Mouse (Mus musculus) embryonic facial prominence, embryonic 11.5 days (tissue): ENCODE results near the gene Robo4. TPM values are rescaled to one million over a fixed set of nuclear protein-coding genes. Genes with fewer than 3 reads are reported as not detected.

ENCODE experiments used
- ATAC-seq: fragments of 200-750 bp; cut with Nextera tagmentation; replicated peaks from 2 replicates; pipeline ENCODE4 v1.8.0; 2017; ENCODE audit warnings: low read depth; ENCODE audit not compliant: insufficient number of reproducible peaks, low FRiP score, low TSS enrichment
- DNase-seq: peaks from one replicate; pipeline ENCODE4 v3.0.0-alpha.2; 2015; ENCODE audit warnings: low spot score
- H3K27ac ChIP-seq: fragments of 300-500 bp; sonication (generic); replicated peaks from 2 replicates; pipeline ENCODE4 v1.5.1; 2014; ENCODE audit warnings: mild to moderate bottlenecking, low read depth, low read length, control low read depth
- H3K27me3 ChIP-seq: fragments of 300-500 bp; sonication (generic); 2 replicates; pipeline ENCODE4 v1.6.1; 2014; ENCODE audit warnings: mild to moderate bottlenecking, low read length, moderate library complexity, mixed read lengths; ENCODE audit not compliant: control insufficient read depth, insufficient read depth
- H3K36me3 ChIP-seq: fragments of 300-500 bp; sonication (generic); replicated peaks from 2 replicates; pipeline ENCODE4 v1.6.1; 2014; ENCODE audit warnings: low read depth, mild to moderate bottlenecking, low read length, moderate library complexity, mixed read lengths; ENCODE audit not compliant: control insufficient read depth, insufficient read depth
- H3K4me1 ChIP-seq: fragments of 300-500 bp; sonication (generic); 2 replicates; pipeline ENCODE4 v1.6.1; 2014; ENCODE audit warnings: low read length, mixed read lengths; ENCODE audit not compliant: control insufficient read depth, insufficient read depth
- H3K4me2 ChIP-seq: fragments of 300-500 bp; sonication (generic); 2 replicates; pipeline ENCODE4 v1.6.1; 2014; ENCODE audit warnings: low read depth, mild to moderate bottlenecking, control low read depth, low read length, moderate library complexity
- H3K4me3 ChIP-seq: fragments of 300-500 bp; sonication (generic); 2 replicates; pipeline ENCODE4 v1.5.1; 2014; ENCODE audit warnings: low read depth, low read length, control low read depth
- H3K9ac ChIP-seq: fragments of 300-500 bp; sonication (generic); replicated peaks from 2 replicates; pipeline ENCODE4 v1.6.1; 2014; ENCODE audit warnings: mild to moderate bottlenecking, control low read depth, low read length
- H3K9me3 ChIP-seq: fragments of 300-500 bp; sonication (generic); replicated peaks from 2 replicates; pipeline ENCODE4 v1.6.1; 2016; ENCODE audit warnings: mild to moderate bottlenecking, low read length, inconsistent platforms, mixed read lengths; ENCODE audit not compliant: control insufficient read depth
- WGBS: fragments of 180-500 bp; shearing (Covaris S2); extraction: QIAGEN DNeasy Blood & Tissue Kit; methylation state at CpG from one replicate; pipeline ENCODE4 v1.1.7; 2014; 5-methylcytosine and 5-hydroxymethylcytosine counted together
- polyA plus RNA-seq: library from polyadenylated mRNA; unstranded; fragments of >200 nt; fragmentation: Nextera tagmentation; extraction: Ambion mirVana; gene quantifications from 2 replicates; pipeline ENCODE4 v1.2.1, GENCODE M21; 2014

Robo4 gene
- polyA plus RNA-seq, 1 experiment from 2014 or later = 6.5 TPM

GRCm38 (mm10) chr9:37460043-37460960, 58.6 kb downstream of the Robo4 start:
- Histone ChIP-seq H3K27ac (no peak overlapping the region), H3K36me3 (no peaks in the 10 kb centered on the region), H3K4me1 (0 out of 2 replicates have a peak, but pooled peaks cover 6% of the 10 kb centered on the region), H3K27me3 (peaks cover 69% of the 10 kb centered on the region), H3K9me3 (no peaks in the 10 kb centered on the region), H3K9ac (peak overlapping the region; percentile 41), H3K4me2 (peak overlapping the region; percentile 89), H3K4me3 (peak overlapping the region; percentile 40)
- DNase-seq (peak; percentile 50), ATAC-seq (peak; percentile 69; the same call in 1 of the 2 replicates)
- under 1% methylated on average over 81 of the region's 81 CpGs for WGBS

- no peaks in the 10 kb centered on the region for H3K36me3 ChIP-seq
- 8% methylated on average over 5 of the region's 5 CpGs for WGBS
- H3K4me1 ChIP-seq = 0 out of 2 replicates have a peak, but pooled peaks cover 6% of the 10 kb centered on the region
- H3K4me2 ChIP-seq = peak overlapping the region; percentile 89; the same call in 1 of the 2 replicates
- peak overlapping the region; percentile 40 for H3K4me3 ChIP-seq
- DNase-seq = no peak
- no peak overlapping the region for H3K27ac ChIP-seq
- H3K9ac ChIP-seq = no peak overlapping the region
- no peaks in the 10 kb centered on the region for H3K9me3 ChIP-seq
- H3K27me3 ChIP-seq = peaks cover 62% of the 10 kb centered on the region
- no peak for ATAC-seq
Measured at GRCm38 (mm10) chr9:37460961-37461340, 59.3 kb downstream of the Robo4 start.

- ATAC-seq (no peak), DNase-seq (no peak)
- H3K27ac ChIP-seq = no peak overlapping the region
- H3K4me1 ChIP-seq = 0 out of 2 replicates have a peak, but pooled peaks cover 6% of the 10 kb centered on the region
- WGBS = 11% methylated on average over 3 of the region's 3 CpGs
- H3K9ac ChIP-seq = no peak overlapping the region
- H3K36me3 ChIP-seq = no peaks in the 10 kb centered on the region
- no peak overlapping the region for H3K4me3 ChIP-seq
- H3K4me2 ChIP-seq = no peak overlapping the region
- H3K27me3 ChIP-seq = peaks cover 56% of the 10 kb centered on the region
- H3K9me3 ChIP-seq = no peaks in the 10 kb centered on the region
Measured at GRCm38 (mm10) chr9:37461571-37461970, 59.9 kb downstream of the Robo4 start.

- DNase-seq = peak; percentile 77
- H3K9me3 ChIP-seq = no peaks in the 10 kb centered on the region
- no peak overlapping the region for H3K4me3 ChIP-seq
- no peaks in the 10 kb centered on the region for H3K36me3 ChIP-seq
- H3K27ac ChIP-seq = no peak overlapping the region
- WGBS = 16% methylated on average over 7 of the region's 7 CpGs
- peaks cover 44% of the 10 kb centered on the region for H3K27me3 ChIP-seq
- 0 out of 2 replicates have a peak, but pooled peaks cover 6% of the 10 kb centered on the region for H3K4me1 ChIP-seq
- ATAC-seq = no peak
- no peak overlapping the region for H3K9ac ChIP-seq
- no peak overlapping the region for H3K4me2 ChIP-seq
Measured at GRCm38 (mm10) chr9:37462764-37463163, 61.1 kb downstream of the Robo4 start.

Other genes with a start within 250 kb of the Robo4 start
- 14.1 and 15.7 TPM in 2 replicates for gene Tmem218, start 193.7 kb upstream of the Robo4 start, polyA plus RNA-seq
- 1.5 and 2.9 TPM in 2 replicates for gene Slc37a2, start 146.2 kb upstream of the Robo4 start, polyA plus RNA-seq
- gene Ccdc15, start 53.5 kb upstream of the Robo4 start, polyA plus RNA-seq = 5.5 and 8.0 TPM in 2 replicates
- gene Hepacam, start 34.5 kb upstream of the Robo4 start, polyA plus RNA-seq = not detected in 2 replicates
- 4.9 and 6.6 TPM in 2 replicates for gene Robo3, start 31.3 kb downstream of the Robo4 start, polyA plus RNA-seq
- 32.8 and 33.0 TPM in 2 replicates for gene Msantd2, start 87.4 kb downstream of the Robo4 start, polyA plus RNA-seq
- 26.3 and 33.1 TPM in 2 replicates for gene Esam, start 126.2 kb downstream of the Robo4 start, polyA plus RNA-seq
- gene Vsig2, start 137.4 kb downstream of the Robo4 start, polyA plus RNA-seq = 0.49 TPM in 1 of 2 replicates, not detected in the other
- gene Nrgn, start 151.0 kb downstream of the Robo4 start, polyA plus RNA-seq = 1.9 and 3.4 TPM in 2 replicates
- gene Siae, start 153.8 kb downstream of the Robo4 start, polyA plus RNA-seq = 5.8 and 8.0 TPM in 2 replicates
- gene Spa17, start 211.8 kb downstream of the Robo4 start, polyA plus RNA-seq = 10.7 and 11.0 TPM in 2 replicates